Mouse (Mus musculus) c-Kit-positive CD71-positive TER-119-positive erythroid progenitor cells, embryonic 14.5 days (primary cell): ENCODE results near the gene Tiam1.

Experiments
- DNase-seq: peaks from one replicate; pipeline ENCODE4 v3.0.0-alpha.2; 2013; ENCODE audit warnings: low spot score

Tiam1 gene

GRCm38 (mm10) chr16:89993991-89994825, 149.4 kb downstream of the Tiam1 start:
- no peak for DNase-seq

- no peak for DNase-seq
Observed at GRCm38 (mm10) chr16:89993506-89993905, 150.1 kb downstream of the Tiam1 start.

- DNase-seq, result no peak
Observed at GRCm38 (mm10) chr16:89991701-89992152, 151.8 kb downstream of the Tiam1 start.

DNA sequence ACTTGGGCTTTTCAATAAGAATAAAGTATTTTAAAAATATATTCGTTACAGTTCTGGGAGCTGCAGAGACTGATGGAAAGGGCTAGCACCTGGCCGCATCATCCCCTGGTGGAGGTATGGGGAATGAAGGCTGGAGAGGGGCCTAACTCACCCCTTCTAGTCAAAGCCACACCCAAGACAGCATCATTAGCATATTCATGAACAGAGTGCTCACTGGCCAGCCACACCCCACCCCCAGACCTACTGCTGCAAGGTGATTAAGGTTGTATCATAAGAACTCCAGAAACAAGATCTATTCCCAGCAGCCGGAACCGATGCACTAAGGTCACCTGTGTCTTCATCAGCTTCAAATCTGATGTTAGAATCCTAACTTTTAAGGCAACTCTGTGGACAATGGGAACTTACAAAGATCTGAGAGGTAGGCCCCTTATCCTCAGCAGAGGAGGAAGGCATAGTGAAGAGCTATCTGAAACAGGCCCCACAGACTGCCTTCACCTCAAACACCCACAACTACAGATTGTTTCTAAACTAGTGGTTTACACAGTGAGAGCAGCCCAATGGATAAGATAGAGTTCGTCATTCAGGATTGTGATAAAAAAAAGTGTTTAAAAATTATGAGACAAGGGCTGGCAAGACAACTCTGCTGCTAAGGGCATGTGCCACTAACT, 153.1 kb downstream of the Tiam1 start:
- peak; percentile 65 for DNase-seq

DNA sequence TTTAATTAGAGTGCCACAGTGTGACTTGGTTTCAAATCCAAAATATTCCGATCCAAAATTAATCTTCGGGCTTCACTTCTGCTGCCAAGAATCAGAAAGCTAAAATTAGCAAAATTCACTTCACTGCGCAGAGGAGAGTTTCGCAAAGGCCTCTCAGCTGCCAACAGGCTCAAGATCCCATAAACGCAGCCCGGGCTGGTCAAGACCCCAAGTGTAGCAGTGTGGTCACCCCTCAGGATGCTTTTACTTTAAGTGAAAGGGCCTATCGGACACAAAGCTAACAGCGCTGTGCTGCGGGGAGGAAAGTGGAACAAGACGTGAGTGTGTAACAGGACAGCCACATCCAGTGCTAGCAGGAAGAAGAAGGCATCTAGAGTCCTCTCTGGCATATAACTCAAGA, 153.8 kb downstream of the Tiam1 start:
- DNase-seq, result no peak

DNA sequence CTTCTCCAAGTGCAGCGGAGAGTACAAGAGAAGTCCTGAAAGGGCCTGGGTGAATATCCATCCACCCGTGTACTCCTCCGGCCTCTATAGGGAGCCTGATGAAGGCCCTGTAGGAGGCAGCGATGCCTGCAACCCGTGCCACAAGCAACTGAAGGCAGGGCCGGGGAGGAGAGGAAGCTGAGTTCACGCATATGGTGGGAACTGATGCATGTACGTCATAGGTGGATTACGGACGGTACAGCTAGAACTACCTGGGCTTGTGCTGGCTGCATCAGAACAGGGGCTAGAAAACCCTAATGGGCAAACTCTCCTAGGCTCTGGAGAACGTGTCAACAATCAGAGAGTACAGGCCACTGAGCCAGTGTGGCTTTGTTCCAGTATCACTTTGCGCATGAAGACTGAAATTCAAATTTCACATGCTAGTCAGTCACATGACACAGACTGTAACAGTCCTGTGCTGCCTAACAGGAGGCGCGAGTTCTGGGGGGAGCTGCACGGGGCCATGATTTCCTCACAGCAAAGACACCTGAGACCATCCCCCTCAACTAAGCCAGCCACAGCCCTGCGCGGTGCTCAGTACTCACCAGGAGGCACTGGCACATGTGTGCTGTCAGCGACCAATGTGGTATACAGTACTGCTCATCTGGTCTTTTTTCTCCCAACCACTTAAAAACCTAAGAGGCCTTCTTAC, 156.8 kb downstream of the Tiam1 start:
- DNase-seq, result no peak

- DNase-seq, result peak; percentile 71
Observed at GRCm38 (mm10) chr16:89985702-89986481, 157.7 kb downstream of the Tiam1 start.

- no peak for DNase-seq
Observed at GRCm38 (mm10) chr16:89980075-89980744, 163.4 kb downstream of the Tiam1 start.

DNA sequence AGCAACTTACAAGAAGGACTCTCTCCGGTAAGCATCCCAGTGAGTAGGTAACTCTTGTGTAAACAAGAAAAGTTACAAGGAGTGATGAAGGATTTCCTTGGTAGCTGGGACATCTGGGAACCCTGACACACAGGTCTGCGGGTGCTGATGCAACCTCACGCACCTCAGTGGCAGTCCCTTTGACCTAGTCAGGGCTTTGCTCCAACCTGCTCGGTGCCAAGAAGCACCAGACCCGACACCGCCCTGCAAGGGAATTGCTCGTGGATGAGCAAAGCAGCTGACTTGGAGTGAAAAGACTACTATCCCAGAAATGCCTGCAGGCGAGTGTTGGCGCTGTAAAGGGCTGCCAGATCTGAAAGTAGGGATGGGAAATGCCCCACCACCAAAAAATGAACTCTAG, 168.1 kb downstream of the Tiam1 start:
- no peak for DNase-seq

DNA sequence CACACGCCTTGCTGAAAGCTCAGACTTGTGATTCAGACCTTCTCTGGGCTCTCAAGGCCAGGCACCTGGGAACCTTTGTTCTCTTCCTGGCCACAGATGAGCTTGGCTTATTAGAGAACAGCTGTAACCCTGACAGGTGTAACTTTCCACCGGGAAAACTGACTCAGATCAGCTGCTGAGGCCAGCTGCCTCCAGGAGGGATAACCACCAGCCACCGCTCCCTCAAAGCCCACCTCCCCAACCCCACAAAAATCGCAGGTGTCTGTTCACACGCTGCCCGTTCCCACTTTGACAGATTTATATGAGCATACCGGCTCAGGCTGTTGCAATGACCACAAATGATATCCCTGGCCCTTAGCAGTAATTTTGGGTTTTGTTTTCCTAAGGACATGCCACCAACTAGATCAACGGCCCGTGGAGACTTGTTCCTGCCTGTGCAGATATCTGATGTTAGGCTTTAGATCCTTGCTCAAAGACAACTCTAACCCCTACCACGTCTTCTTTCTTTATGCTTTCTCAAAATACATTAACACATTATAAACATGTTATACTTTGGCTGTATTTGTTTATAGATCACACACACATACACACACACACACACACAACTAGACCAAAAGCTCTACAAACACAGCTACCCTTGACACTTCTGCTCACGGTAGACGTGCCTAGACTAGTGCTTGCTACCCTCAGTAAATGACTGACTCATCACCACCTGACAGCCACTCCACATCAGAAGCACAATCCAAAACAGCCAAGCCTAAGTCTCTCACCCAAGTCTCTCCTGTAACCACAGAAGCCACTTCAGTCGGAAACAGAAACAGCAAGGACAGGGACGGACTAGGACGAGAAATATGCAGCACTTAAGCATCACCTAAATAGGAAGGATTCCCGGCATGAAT, 169.5 kb downstream of the Tiam1 start:
- no peak for DNase-seq

DNA sequence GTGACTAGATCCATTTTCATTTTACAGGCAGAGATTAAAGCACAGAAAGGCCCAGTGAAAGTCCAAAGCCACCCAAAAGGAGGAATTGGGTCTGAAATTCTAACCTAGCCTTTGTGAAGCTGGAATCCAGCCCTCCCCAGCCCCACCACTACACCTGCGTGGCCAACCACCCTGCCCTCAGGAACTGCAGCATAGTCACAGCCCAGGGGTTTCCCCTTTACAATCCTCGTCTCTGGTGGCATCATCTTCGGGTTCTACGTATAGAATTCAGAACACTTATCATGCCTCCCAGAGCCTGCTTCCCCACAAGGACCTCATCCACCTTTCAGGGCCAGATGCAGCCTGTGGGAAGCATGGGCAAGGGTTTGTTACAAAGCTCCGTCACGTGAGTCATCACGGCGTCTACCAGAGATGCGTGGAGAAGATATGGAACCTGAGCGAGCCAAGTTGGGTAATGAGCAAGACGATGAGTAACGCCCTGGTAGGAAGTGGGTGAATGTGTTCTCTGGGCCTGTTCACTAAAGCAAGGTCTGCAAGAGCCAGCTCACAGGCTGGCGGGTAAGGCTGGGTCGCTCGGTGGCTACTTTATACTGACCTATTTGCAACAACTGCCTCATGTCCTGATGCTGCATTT, 170.6 kb downstream of the Tiam1 start:
- no peak for DNase-seq

GRCm38 (mm10) chr16:89972018-89972417, 171.6 kb downstream of the Tiam1 start:
- DNase-seq, result no peak

GRCm38 (mm10) chr16:89968058-89968457, 175.5 kb downstream of the Tiam1 start:
- no peak for DNase-seq

GRCm38 (mm10) chr16:89962876-89963275, 180.7 kb downstream of the Tiam1 start:
- no peak for DNase-seq

DNA sequence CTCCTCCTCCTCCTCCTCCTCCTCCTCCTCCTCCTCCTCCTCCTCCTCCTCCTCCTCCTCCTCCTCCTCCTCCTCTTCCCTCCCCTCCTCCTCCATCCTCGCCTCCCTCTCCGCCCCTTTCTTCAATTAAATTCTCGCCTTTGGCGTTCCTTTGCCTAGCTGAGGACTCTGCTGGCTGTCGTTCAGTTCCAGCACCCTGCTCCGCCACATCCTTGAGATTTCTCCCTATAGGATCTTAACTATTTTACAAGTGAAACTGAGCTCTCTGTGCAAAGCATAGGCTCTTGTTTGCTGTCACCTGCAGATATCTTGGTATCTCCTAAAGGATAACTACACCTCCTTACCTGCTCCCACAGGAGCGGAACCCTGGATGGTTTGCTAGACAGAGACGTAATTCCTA, 182.7 kb downstream of the Tiam1 start:
- no peak for DNase-seq

GRCm38 (mm10) chr16:89960186-89960878, 183.2 kb downstream of the Tiam1 start:
- DNase-seq, result no peak

GRCm38 (mm10) chr16:89958982-89959381, 184.6 kb downstream of the Tiam1 start:
- no peak for DNase-seq

DNA sequence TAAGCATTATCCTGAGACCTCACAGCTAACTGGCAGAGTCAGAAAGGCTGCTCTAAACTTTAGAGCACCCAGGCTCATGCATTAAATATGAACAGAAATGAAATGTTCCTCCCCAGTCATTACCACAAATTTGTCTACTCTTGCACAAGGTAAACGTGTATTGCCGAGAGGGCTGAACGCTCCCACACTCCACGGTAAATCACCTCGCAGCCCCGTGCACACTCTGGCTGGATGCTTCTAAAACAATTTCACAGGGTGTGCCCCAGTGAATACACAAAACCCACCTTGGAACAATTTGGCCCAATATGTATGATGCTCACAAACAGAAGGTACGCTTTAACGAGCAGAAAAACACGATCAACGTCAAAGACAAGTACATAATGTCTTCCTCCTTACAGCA, 185.5 kb downstream of the Tiam1 start:
- DNase-seq, result no peak

DNA sequence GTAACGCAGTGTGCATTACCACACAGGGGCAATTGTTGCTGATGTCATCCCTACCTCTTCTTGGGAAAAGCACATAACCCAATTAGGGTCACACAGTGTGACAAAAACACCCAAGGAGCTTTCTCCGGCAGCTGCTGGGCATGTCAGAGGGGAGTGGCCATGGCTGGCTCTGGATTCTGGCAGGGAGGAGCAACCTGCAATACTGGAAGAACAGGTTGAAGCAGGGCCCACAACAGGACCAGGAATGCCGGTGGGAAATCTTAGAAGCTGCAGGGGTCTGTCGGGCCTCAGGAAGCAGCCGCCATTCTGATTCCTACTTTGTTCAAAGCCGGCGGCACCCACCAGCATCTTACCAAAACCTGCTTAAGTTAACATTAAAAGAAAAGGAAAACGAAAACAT, 189.0 kb downstream of the Tiam1 start:
- no peak for DNase-seq
